Mouse (Mus musculus) right cerebral cortex, postnatal 25 days (tissue): Measurements from ENCODE around the gene Pid1.

Experiments used
- DNase-seq: peaks from one replicate; pipeline ENCODE4 v3.0.0; 2022

Gene Pid1

DNA sequence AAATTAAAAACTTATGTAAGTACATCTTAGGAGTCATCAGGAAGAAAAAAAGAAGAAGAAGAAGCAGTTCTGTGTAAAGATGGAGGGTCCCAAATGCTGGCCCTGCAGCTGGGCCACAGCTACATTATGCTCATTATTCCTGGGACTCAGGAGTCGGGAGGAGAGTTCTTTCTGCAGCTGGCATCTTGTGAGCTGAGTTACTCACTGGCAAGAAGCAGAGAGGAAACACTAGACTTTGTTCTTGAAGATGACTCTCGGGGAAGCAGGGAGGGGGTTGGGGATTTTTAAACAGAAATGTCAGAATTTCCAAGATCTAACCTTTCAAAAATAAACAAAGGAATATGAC, 208.4 kb downstream of the Pid1 start:
- DNase-seq: no peak

DNA sequence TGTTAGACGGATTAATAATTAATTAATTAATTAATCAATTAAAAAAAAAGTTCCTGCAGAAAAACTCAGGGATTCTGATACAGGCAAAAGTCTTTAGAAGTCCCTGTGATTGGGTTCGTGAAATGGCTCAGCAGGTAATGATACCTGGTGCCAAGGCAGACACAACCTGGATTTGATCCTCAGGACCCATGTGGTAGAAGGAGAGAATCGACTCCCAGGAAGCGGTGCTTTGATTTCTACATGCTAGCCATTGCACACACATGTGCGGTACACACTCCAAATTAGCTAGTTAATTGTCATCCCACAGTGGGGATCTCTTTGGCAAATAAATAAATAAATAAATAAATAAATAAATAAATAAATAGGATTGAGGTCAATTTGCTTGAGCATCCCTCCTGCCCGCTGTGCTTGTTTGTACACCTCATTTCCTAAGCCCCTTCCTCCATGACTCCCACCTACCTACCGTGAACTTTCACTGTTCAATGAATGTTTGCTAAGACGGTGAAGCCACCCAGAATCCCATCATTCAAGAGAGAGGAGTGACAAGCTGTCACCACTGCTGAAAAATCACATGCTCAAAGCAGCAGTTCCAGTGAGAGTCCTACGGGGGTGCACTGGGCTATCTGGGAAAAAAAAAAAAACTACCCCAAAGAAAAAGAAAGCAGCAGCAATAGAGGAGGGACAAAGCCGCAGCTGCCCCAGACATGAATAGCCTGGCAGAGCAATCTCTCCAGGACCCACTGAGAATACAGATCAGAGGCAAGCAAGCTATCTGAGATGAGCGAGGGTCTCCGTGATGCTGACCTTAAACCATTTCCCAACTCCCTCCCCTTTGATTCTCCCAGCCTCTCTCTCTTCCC, 209.0 kb downstream of the Pid1 start:
- no peak for DNase-seq

DNA sequence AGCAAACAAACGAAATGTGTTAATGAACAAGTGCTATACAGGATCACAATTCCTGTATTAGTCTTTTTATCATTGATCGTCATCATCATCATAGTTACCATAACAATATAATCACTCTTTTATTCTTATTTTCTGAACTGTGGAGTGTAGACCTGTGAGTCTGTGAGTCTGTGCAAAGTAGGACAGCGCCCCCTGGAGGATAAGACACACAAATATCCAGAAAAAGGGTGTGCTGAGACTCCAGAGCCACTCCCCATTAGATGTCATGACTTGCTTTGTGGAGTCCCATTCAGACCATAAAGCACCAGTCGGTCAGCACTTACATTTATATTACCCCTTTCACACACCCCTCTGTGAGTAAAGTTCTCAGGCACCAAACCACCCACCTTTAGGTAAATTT, 210.0 kb downstream of the Pid1 start:
- no peak for DNase-seq

DNA sequence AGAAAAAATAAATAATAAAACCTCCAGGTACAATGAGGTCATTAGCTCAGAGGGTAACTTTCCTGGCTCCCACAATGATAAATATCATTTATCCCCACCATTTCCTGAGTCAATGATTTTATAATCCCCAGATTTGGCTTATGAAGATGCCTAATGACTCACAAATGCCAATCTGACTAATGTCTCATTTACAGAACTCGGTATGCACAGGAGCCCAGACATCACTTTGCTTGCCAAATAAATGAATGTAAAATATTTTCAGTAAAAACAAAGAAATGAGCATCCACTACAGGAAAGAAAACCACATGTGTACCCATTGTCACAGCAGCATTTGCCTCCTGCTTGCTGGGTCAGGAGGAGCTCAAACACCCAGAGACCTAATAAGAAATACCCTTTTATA, 222.4 kb downstream of the Pid1 start:
- no peak for DNase-seq

DNA sequence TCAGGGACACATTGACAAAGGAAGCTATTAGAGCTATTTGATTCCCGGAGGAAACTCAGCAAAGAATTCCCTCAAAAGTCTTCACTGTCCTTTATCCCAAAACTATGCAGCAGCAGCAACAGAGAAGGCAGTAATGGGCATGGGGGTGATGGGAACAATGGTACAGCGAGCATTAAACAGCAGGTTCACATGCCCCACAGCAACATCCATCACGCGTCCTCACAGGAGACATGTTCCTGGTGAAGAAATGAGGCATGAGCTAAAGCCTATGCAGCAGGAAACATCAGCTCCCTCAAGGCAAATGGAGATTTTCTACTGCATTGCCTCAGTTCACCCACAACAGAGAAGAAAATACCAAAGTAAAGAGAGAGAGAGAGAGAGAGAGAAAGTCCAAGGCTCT, 231.5 kb downstream of the Pid1 start:
- DNase-seq: no peak

DNA sequence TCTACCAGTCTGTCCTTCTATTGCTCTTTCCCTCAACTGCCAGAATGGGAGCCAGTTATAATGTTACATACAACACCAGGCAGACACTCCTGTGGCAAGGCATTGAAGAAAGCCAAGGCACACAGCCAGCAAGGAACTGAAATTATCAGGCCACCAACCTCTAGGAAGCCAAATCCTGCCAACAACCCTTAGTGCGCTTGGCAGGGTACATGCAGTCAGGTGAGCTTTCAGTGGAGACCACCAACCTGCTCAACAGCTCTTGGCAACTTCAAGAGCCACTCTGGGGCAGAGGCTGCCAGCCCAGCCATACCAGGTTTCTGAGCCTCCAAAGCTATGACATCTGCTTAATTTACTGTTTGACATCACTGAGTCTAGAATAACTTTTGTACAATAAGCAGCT, 232.2 kb downstream of the Pid1 start:
- DNase-seq: no peak

DNA sequence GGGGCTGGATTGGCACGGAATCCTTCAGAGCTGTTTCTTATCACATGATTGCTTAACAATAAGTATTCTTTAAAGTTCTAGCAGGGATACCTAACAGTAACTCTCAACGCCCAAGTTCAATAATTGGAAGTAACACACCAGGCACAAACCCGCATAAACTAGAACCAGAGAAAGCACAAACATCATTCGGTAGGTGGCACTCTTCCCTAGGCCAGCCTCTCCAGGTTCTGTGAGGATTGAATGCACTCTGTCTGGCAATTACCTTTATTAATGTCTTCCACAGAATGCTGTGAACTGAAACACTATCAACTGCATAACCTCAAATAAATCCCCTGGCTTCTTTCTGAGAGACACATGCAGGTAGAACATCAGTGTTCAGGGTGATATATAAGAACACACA, 235.5 kb downstream of the Pid1 start:
- no peak for DNase-seq

DNA sequence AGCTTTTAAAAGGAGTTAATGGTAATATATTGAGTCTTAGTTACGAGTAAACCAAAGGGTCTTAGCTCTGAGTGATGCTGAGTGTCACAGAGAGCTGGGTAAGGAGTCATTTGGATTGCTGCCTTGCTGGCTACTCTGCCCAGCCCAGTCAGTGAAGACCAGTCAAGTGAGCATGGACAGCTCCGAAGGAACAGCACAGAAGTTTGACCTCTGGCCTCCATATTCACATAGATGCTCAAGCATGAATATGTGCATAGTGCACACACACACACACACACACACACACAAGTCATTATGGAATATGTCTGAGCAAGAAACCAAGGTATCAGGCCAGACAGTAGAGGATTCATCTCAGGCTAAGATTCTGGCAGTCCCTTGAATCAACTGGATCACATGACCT, 244.7 kb downstream of the Pid1 start:
- DNase-seq: no peak

DNA sequence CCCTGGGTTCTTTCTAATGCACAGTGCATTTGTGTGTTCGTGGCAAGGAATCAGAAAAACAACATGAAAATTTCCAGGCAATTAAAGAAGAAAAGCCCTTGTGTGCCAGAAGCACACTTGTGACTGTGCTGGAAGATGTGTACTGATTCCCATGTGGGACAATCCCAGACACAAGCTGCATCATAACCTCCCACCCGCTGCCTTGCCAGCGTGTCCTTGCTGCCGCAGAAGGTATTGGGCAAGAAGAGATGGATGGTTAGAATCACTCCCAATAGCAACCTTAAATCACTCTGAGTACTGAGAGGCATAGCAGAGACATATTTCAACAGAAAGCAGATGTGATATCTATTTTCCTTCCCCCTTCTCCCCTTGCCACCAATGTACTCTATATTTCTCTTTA, 257.2 kb downstream of the Pid1 start:
- DNase-seq: no peak

DNA sequence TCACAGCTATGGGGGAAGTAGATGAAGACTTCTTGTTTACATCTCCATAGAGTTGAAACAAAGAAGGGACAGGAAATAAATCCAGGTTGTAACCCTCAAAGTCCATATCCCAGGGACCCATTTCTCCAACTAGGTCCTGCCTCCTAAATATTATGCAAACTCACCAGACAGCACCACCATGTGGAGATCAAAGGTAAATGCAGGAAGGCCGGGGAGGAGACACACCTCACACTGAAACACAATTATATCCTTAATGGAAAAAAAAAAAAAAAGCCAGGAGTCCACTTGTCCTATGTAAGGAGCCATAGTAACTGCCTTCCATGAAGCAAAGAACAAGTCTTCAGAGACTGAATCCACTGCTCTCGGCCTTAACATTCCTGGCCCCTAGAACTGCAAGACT, 261.9 kb downstream of the Pid1 start:
- DNase-seq: no peak

DNA sequence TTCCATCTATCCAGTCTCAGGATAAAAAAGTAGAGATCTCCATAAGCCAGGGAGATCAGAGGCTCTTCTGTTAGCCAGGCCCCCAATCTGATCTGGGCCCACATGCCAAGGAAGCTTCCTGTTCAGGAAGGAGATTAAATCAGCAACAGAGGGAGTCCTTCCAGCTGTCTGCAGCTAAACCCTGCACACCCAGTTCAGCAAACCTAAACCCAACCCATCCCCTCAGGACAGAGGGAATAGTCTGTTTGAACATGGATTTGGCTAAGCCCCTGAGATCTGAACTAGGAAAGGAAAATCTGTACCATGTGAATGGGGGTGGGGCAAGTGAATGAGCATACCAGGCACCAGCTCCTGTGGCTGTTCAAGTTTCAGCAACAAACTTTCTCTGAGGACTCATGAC, 266.6 kb downstream of the Pid1 start:
- no peak for DNase-seq

DNA sequence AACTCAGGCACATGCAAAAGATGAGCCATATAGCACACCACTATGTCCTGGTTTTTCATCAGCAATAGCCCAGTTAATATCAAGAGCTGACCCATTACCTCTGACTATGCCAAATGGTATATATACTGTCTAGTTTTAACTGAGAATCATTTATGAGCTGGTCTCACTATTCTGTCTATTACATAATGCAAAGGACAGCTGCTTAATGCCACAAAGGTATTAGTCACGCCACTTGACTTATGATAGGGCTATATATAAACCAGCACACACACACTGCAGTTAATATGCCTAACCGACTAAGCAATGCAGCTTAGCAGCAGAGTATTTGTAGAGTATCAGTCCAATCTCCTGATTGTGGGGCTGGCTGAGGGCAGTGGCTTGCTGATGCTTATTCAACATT, 270.7 kb downstream of the Pid1 start:
- no peak for DNase-seq

DNA sequence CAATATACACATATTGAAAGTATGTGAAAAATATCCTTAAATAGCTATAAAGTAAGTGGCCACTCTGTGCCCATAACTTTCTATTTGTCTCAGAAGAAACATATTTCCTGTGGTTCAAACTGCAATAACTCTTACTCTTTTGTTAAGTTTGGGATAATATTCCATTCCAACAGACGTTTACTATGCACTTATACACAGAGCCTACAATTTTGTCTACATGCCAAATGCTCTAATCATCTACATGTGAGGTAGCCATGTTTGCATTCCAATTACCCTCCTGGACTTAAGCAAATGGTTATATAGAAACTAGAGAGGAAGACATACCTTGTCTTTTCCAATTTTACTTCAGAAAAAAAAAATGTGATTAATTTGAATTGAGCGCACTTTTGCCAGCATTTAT, 274.3 kb downstream of the Pid1 start:
- no peak for DNase-seq

DNA sequence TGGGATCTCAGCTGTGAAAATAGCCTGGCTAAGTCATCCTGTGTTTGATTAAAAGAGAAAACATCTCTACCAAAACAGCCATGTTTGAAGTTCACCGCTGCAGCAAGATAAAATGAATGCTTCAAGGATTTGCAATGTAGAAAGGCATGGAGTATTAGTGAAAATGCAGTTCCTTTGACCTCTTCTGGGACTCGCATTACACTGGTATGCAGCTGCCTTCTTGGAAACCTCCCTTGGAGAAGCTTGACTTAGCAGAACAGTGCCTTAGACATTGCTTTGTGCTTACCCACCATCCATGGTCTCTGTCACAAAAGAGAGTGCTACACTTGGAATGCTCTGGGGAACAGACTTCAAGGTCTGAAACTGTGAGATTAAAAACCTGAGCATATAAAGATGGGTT, 276.0 kb downstream of the Pid1 start:
- DNase-seq: no peak

DNA sequence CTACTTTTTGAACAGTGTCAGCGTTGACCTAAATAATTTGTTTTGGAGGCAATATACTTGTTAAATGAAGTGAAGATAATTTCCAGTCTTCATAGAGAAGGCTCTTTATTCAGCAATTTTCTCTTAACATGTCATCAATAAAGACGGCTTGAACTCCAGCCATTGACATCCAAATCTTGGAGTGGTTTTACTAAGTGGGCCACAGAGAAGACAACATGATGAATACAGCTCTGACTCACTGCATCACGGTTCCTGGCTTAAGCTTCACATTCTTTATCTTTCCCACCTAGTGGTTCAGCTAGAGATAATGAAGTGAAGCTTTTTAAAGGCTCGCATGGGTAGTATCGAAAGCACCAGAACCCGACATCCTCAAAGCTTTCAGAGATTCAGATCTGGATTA, 276.7 kb downstream of the Pid1 start:
- no peak for DNase-seq

DNA sequence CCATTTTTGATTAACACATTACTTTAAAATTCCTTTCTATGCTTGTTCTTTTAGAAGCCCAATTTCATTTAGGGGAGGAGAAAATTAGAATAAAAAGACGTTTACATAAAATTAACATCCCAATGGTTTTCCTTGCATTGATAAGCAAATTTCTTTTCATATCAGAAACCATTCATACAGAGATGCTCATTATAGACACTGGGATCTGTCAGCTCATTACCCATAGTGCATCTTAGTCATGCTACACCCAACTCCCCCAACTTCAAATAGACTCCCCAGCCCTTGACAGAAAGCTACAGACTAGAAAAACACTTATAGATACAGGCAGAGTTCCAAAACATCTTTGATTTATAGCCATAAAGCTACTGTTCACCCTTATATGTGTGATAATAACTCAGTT, 277.5 kb downstream of the Pid1 start:
- DNase-seq: no peak

DNA sequence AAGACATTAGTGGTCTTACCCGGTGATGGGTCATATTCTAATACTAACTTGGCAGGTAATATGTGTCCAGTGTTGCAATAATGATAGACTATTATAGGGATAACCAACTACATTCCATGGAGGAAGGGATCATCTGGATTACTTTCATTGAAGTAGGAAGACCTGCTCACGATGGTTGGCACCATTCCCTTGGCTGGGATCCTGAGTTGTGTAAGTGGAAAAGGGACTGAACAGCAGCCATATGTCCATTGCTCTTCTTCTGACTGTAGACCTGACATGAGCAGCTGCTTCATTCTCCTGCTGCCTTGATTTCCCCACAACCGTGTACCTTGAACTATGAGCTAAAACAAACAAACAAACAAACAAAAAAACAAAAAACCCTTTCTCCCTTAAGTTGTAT, 278.6 kb downstream of the Pid1 start:
- DNase-seq: no peak

DNA sequence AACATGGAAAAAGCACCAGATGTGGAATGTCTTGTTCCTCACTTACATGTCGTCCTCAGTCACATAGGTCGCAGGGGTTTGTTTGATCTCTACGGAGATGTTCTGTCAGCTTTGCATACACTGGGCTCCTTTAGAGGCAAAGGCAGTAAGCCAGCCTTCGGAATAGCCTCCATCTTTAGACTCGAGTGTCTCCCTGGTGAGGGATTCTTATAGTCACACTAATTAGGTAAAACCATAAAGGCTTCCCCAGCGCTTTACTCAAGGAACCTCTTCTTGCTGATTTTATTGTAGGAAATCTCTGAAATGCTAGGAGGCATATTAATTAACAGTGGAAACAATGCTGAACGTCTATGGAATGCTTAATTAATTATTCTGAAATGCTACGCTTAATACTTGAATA, 284.4 kb downstream of the Pid1 start:
- DNase-seq: no peak

DNA sequence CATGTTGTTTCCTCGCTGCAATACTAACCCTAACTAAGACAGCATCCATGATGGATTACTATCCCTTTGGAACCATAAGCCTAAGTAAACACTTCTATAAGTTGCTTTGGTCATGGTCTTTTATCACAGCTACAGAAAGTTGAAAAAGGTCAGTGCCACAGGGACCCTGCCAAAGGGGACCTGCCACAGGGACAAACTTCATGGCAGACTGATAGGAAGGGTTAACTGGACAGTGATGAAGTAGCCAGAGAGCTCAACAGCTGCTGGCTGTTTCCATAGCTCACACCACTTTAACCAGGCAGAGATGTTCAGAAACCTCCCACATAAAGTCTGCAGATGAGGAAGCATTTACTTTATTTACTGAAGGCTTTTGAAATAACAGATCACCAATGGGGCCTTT, 287.0 kb downstream of the Pid1 start:
- DNase-seq: no peak

DNA sequence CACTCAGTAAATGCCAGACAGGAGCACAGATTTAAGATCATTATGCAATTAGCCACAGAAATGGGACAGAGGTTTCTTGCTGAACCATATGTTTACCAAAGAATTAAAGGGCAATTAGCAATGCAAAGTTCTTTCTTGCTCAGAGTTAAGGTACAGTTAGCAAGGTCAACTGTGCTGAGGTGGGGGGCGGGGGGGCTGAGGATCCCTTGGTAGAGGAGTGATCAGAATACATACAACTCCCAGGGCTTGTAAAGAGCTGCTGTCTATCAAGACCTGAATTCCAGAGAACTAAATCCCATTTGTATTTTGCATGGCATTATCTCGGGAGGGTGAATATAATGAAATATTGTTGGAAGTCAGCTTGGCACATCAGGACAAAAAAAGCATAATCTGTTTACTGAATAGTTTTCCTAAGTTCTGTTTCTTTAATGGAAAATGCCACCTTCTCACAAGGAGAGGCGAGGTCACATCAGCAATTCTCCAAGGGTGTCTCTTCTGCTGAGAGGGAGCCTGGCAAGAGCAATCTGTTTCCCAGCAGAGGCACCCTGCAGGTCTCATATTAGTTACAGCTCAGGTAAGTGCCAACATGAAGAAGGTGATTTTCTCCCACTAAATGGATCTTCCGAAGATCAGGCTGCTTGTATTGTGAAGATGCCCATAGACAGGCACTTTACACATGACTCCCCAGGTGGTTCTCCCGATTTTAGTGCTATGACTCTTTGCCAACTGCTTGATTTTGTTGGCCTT, 306.9 kb downstream of the Pid1 start:
- DNase-seq: no peak

DNA sequence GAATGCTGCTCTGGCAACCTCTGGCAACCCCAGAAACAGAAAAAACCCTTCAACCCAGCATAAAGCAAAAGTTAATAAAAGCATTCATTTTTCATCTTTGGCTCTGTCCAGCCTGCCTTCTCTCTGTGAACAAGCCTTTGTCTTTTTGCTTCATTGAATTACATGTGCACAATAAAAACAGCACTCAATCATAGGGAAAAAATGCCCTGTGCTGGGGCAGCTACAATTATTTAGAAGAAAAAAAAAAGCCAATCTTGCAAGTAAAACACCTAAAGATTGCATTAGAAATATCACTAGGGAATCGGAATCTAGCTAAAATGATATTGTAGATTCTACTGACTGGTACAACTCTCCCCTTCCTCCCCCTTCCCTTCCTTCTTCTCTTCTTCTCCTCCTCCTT, 307.7 kb downstream of the Pid1 start:
- DNase-seq: no peak

DNA sequence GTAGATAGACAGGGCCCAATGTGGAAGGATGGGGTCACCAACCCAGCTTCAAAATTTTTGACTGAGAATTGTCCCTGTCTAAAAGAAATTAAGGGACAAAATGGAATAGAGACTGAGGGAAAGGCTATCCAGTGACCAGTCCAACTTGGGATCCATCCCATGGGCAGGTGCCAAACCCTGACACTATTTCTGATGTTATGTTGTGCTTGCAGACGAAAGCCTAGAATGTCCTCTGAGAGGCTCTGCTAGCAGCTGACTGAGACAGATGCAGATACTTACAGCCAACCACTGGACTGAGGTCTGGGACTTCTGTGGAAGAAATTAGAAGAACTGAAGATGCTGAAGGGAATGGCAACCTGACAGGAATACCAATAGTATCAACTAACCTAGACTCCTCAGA, 338.2 kb downstream of the Pid1 start:
- no peak for DNase-seq

DNA sequence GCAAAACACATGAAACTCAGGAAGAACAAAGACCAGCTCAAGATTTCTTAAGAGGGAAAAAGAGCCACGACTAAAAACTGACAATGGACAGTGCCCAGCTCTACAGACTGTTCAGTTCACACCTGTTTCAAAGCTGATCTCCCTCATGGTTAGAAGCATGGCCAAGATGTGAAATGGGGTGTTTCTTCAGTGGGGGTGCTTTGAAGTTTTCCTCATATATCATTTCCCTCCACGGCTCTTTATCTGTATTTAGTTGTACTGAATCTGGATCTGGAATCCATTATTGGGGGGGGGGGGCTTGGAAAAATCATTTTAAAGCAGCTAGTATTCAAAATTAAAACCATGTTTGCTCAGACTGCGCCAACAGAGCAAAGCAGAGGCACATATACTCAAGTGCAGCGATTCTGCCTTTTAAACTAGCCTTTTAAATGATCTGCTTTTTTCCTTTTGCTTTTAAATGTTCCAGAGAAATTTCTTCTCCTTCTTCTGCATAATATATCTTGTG, 351.1 kb downstream of the Pid1 start:
- no peak for DNase-seq

DNA sequence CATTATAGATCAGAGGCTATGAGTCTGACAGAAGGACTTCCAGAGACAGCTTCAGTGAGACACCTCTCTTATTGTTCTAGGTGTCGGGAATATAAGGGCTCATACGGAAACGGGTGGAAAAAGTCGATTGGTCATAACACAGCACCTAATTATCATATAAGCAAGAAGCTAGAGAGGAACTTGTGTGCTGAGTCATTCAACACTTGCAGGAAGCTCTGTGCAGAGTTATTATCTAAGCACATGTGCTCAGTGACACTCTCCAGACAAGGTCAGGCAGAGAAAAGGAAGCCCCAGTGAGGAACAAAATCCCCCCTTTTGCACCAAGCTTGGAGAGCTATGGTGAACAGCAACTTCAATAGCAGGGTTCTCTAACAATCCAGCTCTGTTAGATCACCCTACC, 361.4 kb downstream of the Pid1 start:
- DNase-seq: no peak
